Mouse (Mus musculus): ENCODE results near the gene Kin.

The Kin gene

DNA sequence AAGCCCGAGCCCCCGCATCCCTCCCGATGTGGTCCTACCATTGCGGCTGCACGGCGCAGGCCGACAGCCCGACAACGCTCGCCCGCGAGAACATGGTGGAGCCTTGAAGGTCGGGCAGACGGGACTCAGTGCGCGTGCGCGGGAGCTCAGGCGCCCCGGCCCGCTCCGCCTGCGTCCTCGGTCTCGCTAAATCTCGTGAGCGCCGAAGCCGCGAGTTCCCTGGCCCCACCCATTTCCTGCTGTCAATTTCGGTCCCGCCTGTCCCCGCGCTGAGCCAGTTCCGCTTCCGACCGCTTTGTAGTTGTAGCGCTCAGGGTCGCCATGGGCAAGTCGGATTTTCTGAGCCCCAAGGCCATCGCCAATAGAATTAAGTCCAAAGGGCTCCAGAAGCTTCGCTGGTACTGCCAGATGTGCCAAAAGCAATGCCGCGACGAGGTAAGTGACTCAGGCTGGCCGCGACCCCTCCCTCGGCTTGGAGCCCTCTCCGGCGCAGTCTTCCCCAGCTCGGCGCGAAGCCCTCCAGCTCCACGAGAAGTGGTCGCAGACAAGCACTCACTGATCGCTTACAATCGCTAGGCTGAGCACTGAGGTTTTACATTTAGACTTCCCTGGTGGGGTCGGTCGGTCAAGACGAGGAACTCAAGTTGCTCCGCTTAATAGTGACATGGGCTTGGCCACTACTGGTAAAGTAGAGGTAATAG, at the start of gene Kin, which contains the start of gene Atp5c1:
Gene Kin, plus strand, starts transcription at position 284 of the 701 bp plus-strand sequence.
Gene Atp5c1, minus strand, starts transcription at position 201 of the 701 bp plus-strand sequence.
- peak; percentile 98 for DNase-seq (ENCODE audit: low spot score)

DNA sequence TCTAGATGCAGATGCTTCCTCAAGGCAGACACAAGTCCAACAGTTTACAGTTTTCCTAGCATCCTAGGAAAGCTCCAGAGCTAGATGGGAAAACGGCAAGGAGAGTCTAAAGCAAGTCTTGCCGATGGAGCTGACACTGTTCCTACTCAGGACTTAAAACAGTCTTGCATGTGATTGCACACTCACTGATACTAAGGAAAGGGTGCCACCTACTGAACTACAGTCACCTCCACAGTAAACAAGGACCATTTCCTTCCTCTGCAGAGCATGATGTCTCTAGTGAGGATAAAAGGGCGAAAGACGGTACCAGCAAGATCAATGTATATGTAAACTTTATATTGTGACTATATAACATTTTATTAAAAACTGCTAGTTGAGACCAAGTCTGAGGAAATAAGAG, 46.7 kb upstream of the Kin start:
- no peak for DNase-seq (ENCODE audit: low spot score)

DNA sequence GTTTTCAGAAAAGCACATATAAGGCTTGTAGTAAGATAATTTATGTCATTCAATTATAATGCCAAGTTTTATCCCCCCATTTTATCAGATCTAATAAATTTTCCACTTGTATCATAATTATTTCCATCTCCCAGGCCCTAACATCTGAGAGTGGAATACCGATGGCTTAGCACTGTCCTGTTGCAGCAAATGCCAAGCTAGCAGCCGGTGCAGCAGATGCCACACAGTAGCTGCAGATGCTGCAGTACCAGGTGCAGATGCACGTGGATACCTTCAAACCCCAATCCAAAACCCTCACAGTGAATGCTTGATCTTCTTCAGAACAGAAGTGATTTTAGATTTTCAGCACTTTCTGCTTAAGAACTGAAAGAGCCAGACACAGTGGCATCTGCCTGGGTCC, 45.4 kb upstream of the Kin start:
- no peak for DNase-seq (ENCODE audit: low spot score)

DNA sequence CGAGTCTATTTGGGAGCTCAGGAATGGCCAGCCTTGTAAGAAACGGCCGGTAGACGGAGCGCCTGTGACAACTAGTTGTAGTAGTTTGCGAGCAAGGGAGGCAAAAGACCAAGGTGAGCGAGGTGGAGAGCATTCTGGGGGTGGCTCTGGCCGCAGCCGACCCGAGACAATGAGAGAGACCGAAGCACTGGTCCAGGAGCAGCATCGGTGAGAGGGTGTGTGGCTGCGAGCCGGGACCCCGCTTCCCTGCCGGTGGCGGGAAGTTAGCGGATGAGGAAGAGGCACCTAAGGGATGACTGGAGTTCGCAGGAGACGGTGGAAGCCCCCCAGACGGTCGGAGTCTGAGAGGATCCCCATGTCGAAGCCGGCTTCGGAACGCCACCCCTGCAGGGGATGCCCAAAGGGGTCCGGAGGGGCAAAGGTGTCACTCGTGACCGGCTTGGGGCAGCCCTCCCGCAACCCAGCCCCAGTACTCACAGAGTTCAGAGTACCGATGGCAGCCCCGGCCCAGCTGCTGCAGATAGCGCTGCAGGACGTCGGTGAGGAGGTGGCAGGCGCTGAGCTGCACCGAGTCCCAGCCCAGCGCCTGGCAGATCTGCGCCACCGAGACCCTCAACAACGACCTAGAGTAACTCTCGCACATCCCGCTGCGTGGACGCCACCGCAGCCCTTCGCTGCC, 32.5 kb upstream of the Kin start:
- no peak for DNase-seq (ENCODE audit: low spot score)

DNA sequence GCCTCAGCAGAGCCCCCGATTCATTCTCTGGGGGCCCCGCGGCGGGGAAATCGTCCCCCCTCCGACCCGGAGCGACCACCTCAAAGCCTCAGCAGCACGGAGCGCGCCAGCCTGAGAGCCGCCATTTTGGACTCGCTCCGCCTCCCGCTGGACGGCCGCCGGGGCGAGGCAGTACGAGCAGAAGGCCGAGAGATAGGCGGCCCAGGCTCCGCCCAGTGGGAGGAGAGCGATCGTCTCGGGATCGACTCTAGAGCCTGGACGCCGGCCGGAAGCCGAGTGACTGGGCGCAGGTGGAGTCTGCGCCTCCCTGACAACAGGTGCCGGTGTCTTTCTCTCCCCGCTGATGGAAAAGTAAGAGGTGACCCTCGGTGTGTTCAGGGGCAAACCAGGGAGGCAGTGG, 31.9 kb upstream of the Kin start, which contains the start of gene Taf3:
Gene Taf3, minus strand, starts transcription at position 136 of the 400 bp plus-strand sequence.
- DNase-seq (ENCODE audit: low spot score): peak; percentile 94

DNA sequence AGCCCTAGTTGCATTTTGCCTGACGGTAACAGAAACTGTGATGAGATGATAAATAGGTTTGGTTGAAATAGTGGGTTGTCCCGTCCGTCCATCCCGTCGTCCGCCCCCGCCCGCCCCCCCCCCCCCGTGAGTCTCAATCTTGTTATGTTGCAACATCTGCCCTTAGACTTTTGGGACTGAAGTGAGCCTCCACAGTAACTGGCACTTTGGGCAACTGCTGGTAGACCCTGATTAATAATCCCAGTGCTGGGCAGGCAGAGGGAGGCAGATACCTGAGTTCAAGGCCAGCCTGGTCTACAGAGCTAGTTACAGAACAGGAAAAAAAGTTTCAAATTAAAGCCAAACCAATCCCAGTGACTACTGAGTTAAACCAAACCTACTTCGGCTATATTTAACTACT, 30.9 kb upstream of the Kin start:
- DNase-seq (ENCODE audit: low spot score): no peak

DNA sequence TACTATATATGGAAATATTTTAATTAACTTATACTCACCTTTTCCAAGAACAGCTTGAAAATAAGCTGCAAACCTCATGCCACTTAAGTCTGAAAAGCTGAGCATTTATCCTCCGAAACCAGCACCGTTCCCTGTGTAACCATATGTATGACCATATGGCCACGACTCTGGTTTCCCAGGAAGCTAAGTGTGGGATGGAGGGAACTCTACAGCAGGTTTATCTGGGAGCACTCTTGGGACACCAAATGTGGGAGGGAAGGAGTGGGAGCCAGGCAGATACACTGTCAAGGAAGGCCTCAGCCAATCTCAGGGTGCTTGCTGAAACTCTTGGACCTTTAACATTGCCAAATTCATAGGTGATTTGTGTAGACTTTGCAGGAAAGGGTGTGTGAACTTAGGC, 29.5 kb upstream of the Kin start:
- DNase-seq (ENCODE audit: low spot score): no peak

DNA sequence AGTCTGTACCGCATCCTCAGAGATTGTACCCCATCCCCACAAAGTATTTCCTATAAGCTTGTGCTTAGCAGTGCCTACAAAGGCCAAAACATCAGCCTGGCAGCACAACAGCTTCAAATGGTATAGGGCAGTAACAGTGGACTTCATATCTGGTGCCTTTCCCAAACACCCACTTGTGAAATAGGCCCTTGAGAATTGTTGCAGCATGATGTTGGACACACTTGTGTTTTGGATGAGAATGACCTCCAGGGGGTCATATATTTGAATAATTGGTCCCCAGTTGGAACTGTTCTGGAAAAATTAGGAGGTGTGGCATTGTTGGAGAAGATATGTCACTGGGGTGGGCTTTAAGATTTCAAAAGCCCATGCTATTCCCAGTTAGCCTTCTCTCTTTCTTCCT, 28.4 kb upstream of the Kin start:
- DNase-seq (ENCODE audit: low spot score): no peak

DNA sequence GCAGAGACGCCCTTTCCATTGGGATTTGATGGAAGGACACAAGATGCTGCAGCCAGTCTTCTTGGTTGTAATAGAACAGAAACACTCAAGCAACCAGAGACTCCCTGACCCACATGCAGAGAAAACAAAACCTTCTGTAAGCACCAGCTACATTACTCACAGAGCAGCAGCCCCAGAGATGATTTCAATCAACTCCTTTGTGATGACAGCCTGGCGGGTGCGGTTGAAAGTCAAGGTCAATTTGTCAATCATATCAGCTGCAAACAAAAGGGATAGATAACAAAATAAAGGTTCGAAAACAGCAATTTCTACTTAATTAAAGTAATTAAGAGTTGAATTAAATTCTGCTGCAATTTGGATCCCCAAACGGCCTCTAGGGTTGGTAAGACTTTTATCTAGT, 21.6 kb upstream of the Kin start:
- DNase-seq (ENCODE audit: low spot score): no peak

DNA sequence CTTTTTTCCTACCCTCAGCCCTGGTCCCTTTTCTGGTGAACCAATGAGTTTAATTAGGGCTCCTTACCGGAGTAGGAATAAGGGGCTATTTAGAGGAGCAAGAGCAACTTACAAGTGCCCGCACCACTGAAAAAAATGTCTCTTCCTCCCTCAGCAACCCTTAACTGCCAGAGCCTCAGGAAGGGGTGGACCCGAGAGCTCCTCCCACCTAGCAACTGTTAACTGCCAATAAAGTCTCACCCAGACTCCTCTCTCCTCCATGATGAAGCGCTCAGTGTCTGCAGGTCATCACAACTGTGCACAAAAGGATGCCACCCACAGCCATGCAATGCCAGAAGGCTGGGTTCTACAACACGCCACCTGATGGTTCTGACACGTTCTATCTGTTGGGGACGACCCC, 8.6 kb upstream of the Kin start:
- DNase-seq (ENCODE audit: low spot score): no peak

DNA sequence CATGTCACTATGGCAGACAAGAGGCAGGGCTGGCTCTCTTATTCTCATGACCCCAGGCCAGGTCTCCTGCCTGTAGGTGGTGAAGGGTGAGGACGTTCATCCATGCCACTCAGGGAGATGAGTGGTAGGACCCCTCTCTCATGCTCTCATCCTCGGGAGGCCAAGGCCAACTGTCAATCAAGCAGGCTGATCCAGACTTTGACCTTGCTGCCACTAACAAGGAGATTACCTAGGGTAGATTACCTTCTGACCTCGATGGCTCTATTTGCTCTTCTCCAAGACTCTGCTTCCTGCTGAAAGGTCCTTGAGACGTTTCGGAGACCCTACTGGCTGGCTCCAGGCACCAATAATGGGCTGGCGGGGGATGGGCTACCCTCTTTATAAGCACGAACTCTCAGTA, 5.9 kb upstream of the Kin start:
- no peak for DNase-seq (ENCODE audit: low spot score)

DNA sequence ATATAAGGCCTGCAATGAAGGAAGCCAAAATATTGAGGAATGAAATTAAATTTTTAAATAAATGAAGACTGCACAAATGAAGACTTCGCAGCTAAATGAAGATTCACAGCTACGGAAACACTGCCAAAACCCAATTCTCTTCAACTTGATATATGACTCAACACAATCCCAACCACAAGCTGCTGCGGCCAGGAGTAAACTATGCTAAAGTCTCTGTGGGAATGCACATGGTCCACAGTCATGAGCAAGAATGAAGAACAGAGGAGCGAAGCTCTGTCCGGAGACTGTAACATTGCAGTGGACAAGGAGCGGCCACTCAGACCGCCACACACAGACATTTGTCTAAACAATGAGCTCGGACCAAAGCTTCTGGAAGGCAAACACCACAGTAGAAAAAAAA, 3.7 kb upstream of the Kin start:
- no peak for DNase-seq (ENCODE audit: low spot score)

DNA sequence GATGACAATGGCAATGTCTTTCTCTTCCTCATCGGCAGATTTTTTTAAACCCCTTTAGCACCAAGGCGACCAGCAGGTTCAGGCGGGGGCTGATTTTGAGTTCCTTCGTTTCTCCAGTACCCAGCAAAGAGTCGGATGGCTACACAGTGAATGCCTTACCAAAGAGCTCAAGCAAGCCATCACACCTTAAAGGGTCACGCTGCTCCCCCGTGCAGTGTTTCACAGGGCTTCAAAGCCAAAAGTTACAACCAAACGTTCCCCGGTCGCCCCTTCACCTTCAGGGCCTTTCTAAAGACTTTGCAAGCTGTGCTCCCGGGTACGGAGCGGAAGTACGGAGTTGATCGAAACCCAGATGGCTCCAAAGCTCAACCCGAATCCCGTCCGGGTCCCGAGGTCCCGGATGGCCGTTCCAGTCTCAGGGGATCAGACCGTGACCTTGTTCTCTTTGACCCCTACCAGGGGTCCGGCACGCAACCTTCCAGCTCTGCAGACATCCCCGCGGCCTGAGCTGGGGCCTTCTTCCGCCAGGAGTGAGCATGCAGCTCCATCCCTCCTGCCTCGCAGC, 566 bp upstream of the Kin start:
- no peak for DNase-seq (ENCODE audit: low spot score)

DNA sequence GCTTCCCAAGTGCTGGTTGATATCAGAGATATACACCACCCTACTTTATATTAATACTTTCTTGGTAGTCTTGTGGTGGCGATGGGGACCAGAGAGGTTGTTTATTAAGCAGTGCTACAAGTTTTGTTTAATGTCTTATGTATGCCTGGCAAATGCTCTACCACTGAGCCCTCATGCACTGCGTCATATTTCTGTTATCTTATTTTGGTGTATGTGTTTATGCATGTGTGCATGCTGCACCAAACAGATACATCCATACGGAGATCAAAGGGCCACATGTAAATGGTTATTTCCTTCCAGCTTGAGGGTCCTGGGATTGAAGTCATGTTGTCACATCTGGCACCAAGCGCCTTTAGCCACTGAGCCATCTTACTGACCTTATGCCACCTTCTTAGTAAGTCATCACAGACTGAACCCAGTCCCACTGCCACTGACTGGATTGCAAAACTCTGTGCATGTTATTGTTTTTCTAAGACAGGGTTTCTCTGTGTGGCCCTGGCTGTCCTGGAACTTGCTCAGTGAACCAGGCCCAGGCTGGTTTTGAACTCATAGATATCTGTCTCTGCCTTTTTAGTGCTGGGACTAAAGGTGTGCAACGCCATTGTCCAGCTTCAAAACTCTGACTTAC, 1.2 kb downstream of the Kin start:
- DNase-seq (ENCODE audit: low spot score): no peak

DNA sequence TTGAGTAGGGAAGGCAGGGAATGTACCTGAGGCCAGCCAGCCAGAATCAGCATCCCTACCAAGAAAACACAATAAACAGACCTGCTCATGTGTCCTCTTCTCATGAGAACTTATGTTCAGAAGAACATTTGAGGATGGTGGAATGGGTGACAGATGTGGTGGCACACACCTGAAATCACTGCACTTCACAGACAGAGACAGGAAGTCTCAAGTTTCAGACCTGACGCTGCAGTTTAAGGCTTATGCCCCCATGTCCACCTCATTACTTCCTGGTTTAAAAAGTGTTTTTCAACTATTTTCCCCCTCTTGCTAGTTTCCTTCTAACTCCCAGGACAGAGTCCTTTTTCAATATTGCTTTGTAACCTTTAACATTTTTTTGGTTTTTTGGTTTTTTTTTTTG, 2.3 kb downstream of the Kin start:
- no peak for DNase-seq (ENCODE audit: low spot score)

DNA sequence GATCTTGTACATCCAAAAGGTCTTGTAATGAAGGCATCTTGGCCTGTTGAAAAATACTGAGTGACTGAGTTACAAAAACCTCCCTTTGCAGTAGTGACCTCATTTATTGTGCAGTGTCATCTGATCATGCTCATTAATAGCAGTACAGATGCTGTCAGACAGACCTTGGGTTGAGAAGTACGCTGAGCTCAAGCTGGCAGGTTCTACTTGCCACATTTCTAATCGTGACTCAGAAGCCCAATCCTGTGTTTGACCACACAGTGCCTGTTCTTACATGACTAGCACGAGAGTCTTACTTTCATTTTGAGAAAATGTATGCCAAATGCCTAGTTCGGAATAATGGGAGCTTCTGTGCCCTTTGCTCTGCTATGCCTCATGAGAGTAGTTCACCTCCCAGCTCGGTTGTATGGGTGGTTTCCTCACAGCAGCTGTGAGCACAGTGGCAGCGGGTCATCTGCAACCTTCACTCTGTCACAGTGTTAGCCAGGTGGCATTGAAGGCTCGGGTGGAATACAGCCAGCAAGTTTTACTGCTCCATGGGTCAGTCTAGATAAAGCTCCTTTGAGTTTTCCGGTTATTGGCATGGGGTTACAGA, 7.0 kb downstream of the Kin start:
- no peak for DNase-seq (ENCODE audit: low spot score)

DNA sequence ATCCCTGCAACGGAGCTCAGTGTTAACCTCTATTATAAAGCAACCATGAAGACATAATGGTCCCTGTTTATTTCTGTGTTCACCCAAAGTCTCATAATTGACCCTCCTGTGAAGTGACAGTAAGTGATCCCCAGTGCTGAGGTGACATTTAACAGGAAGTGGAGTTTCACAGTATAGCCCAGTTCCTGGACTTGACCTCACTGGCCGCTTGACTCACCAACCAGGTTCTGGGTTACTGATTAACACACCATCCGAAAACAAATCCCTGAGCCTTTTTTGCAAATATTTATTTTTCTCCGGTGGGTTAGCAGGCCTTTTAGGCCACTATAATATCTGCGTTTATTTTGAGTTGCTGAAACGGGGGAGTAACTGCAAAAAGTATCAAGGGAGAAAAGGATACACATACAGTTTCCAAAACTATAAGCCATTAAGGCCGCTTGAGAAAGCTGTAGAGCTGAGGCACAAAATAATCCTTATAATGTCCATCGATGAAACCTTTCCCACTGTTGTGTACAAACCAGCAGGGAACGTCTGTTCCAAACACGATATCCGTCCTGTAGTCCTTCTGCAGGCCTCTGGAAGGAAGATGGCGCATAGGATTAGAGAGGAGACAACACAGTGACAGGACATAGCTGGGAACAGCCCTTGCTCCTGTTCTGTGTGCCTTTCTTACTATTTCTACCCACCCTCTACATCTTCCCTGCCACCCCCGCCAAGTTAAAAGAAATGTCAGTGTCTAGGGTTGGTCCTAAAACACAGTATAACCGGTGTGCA, 14.1 kb downstream of the Kin start:
- no peak for DNase-seq (ENCODE audit: low spot score)

DNA sequence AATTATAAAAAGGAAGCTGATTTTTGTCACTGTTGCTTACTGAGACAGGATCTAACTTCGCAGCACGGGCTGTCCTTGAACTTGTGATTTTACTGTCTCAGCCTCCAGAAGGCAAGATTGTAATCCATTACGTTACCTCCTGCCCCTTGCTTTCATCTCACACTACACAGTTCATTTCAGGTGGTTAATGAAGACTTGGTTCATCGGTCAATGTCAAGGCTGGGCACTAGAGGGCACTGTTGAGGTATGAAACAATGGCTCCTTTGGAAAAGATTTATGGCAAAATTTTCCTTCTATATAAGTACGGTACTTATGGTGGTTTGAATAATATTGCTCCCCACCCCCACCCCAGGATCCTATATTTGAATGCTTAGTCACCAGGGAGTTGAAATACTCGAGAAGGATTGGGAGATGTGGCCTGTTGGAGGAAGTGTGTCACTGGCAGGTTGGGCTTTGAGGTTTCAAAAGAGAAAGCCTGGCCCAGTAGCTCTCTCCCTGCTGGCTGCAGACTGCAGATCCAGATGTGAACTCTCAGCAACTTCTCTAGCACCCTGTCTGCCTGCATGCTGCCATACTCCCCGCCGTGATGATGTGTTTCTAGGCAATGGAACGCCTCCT, 18.3 kb downstream of the Kin start:
- DNase-seq (ENCODE audit: low spot score): peak; percentile 24

DNA sequence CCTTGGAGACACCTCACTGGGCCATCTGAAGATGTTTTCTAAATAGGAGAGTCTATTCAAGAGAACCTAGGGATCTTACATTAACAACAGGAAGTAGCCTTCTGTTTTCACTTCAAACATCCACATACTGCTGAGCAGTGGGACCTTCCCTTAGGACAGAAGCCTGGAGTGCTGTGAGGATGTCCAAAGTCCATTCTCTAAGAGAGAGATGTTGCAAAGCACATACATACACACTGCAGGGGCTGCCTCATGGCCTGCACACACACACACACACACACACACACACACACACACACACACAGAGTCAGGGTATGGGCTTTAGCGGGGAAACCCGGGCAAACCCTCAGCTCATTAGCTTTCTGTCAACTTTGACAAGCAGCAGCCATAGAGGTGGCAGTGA, 20.1 kb downstream of the Kin start:
- DNase-seq (ENCODE audit: low spot score): no peak

DNA sequence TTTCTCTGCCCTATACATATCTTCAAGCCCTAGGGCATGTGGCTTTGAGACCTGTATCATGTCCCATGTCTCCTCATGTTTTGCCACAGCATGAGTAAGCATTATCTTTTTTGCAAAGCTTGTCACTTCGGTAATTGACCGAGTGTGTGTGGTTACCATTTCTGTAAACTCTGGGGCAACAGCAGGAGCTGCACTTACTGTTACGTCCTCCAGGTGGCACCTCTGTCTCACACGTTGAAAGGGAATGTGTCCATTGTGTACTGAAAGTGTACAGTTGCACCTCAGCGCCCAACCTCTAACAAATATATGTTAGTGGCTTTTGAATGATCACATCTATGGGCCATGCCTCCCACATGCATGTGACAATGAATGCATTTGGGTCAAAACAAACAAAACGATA, 20.8 kb downstream of the Kin start:
- peak; percentile 38 for DNase-seq (ENCODE audit: low spot score)

DNA sequence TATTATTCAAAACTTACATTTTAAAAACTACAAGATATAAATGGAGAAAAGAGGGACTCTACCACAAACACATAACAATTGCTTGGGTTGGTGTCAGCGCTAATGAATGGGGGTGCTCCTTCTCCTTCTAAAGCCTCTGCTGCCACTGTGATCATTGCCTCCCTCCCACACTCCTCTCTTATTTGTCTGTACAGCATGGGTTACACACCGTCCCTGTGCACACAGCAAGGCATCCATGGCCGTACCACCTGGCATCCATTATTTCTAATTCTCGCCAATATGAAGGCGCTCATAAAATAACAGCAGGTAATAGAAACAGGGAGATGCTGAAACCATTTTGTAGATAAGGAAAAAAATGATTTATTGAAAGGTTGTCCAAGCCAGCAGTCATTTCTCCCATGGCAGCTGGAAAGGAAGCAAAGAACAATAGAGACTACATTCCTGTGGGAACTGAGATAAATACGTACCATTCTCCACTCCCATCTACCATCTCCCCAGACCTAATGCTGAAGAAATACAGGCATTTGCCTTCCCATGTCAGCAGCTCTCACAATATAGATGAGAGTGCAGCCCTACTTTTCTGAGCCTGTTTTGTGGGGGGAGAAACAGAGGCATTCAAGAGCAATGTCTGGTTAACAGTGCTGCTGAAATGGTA, 28.3 kb downstream of the Kin start:
- DNase-seq (ENCODE audit: low spot score): no peak

Data from lung, postnatal 25 days (tissue).